23 mouse cellular contexts compared by ENCODE assay signal in genomic region chr1:194756863-194757262, GRCm38 (mm10).
A peak's percentile ranks its signal among the peaks of the same experiment; 100 is the strongest.
DNase-seq lines count a peak whose midpoint lies in the region; ATAC-seq and TF ChIP-seq lines count a peak whose summit lies in the region.
"Had no signal": no experiment of that assay in that cellular context is flagged by ENCODE, and none has a peak within 500 bp of the region (broad histone marks: within the 10 kb centered on the region; RNA-seq: fewer than 3 reads in every experiment).

No protein-coding gene starts in this region.

- H3K4me1 ChIP-seq in limb, embryonic 14.5 days (ENCODE audit: control insufficient read depth, insufficient read depth, low read length) = no peaks in the 10 kb centered on the region
- H3K4me1 ChIP-seq in limb, embryonic 10.5 days = no peaks in the 10 kb centered on the region
- H3K4me1 ChIP-seq: forebrain, embryonic 13.5 days; hindbrain, embryonic 15.5 days had no signal

- no peak overlapping the region for H3K4me3 ChIP-seq in limb, embryonic 14.5 days (replicated peaks; ENCODE audit: low read length)
- no peak overlapping the region for H3K4me3 ChIP-seq in limb, embryonic 10.5 days
- no peak overlapping the region for H3K4me3 ChIP-seq in macrophage (ENCODE audit: inconsistent target)
- H3K4me3 ChIP-seq: embryonic facial prominence, embryonic 12.5 days; forebrain, embryonic 13.5 days; heart, embryonic 13.5 days; hindbrain, embryonic 15.5 days had no signal

- no peak overlapping the region for H3K4me2 ChIP-seq in limb, embryonic 14.5 days (replicated peaks; ENCODE audit: low read depth, low read length, severe bottlenecking)
- H3K4me2 ChIP-seq: embryonic facial prominence, embryonic 12.5 days; forebrain, embryonic 13.5 days; heart, embryonic 13.5 days; hindbrain, embryonic 15.5 days had no signal

- H3K36me3 ChIP-seq in limb, embryonic 14.5 days (ENCODE audit: control insufficient read depth, insufficient read depth, low read length) = 0 out of 2 replicates have a peak, but pooled peaks cover 4% of the 10 kb centered on the region
- no peaks in the 10 kb centered on the region for H3K36me3 ChIP-seq in limb, embryonic 10.5 days
- H3K36me3 ChIP-seq in macrophage (ENCODE audit: inconsistent target) = no peaks in the 10 kb centered on the region
- H3K36me3 ChIP-seq: G1E had no signal

- H3K27ac ChIP-seq in limb, embryonic 14.5 days (replicated peaks; ENCODE audit: low read depth, low read length) = no peak overlapping the region
- H3K27ac ChIP-seq in limb, embryonic 10.5 days = no peak overlapping the region
- H3K27ac ChIP-seq in macrophage = 0 out of 2 replicates have a peak overlapping the region, but pooled peaks have one; percentile 13
- H3K27ac ChIP-seq: embryonic facial prominence, embryonic 12.5 days; forebrain, embryonic 13.5 days; heart, embryonic 13.5 days; hindbrain, embryonic 15.5 days had no signal

- no peaks in the 10 kb centered on the region for H3K27me3 ChIP-seq in limb, embryonic 14.5 days (ENCODE audit: control insufficient read depth, insufficient read depth, low read length)
- no peaks in the 10 kb centered on the region for H3K27me3 ChIP-seq in limb, embryonic 10.5 days (ENCODE audit: low read depth, poor library complexity, severe bottlenecking)
- H3K27me3 ChIP-seq: embryonic facial prominence, embryonic 12.5 days; forebrain, embryonic 13.5 days; heart, embryonic 13.5 days; hindbrain, embryonic 15.5 days had no signal

- 81% methylated on average over 3 of the region's 3 CpGs for WGBS in limb, embryonic 14.5 days
- 93% methylated on average over 3 of the region's 3 CpGs for WGBS in limb, embryonic 10.5 days
- WGBS in macrophage (ENCODE audit: missing documents) = 85% methylated on average over 3 of the region's 3 CpGs

- no peak for TF ChIP-seq POLR2A in limb, embryonic 14.5 days (IDR thresholded peaks at IDR 0.05; ENCODE audit: borderline replicate concordance, extremely low read depth, insufficient read depth, insufficient read length)

- H3K79me2 ChIP-seq in macrophage (ENCODE audit: inconsistent target) = no peaks in the 10 kb centered on the region

- 0 out of 2 replicates have a peak, but pooled peaks have one; percentile 74 for ATAC-seq in limb, embryonic 14.5 days (ENCODE audit: low FRiP score, low read depth)
- ATAC-seq: CD4-positive, CD25-positive, alpha-beta regulatory T cell, adult 4 months; forebrain, embryonic 13.5 days; inflammation-experienced regulatory T-cells, adult 6 months; intestine, postnatal 0 days had no signal

- H3K9ac ChIP-seq in limb, embryonic 14.5 days (ENCODE audit: low read depth, low read length, severe bottlenecking) = no peak overlapping the region
- H3K9ac ChIP-seq: embryonic facial prominence, embryonic 12.5 days; forebrain, embryonic 13.5 days; heart, embryonic 13.5 days; hindbrain, embryonic 15.5 days had no signal

- H3K9me3 ChIP-seq in limb, embryonic 14.5 days (ENCODE audit: control insufficient read depth, low read length) = no peaks in the 10 kb centered on the region
- H3K9me3 ChIP-seq in limb, embryonic 10.5 days (replicated peaks) = no peaks in the 10 kb centered on the region
- H3K9me3 ChIP-seq: embryonic facial prominence, embryonic 12.5 days; forebrain, embryonic 13.5 days; G1E; heart, embryonic 13.5 days; hindbrain, embryonic 15.5 days had no signal

- DNase-seq in embryo, embryonic 10 days (ENCODE audit: low spot score) = peak; percentile 12
- no peak for DNase-seq in embryo, embryonic 10.5 days (ENCODE audit: low spot score)
- DNase-seq in heart, adult 11 months = peak; percentile 51
- DNase-seq in heart, postnatal 4 days = no peak
- DNase-seq in limb, embryonic 14.5 days (ENCODE audit: low spot score) = no peak
- DNase-seq in limb, embryonic 10.5 days (ENCODE audit: low spot score) = no peak
- no peak for DNase-seq in layer of hippocampus, postnatal 14 days (ENCODE audit: low spot score in 2 of 2)
- DNase-seq: adrenal gland, adult 8-10 months; adrenal gland, postnatal 36 days; B cell, adult 2 months; cerebellum, adult 11-12 months; cerebellum, adult 9-10 months; cerebellum, postnatal 36 days; embryo, embryonic 11 days had no signal

Comparison
In these comparisons a context has a peak if more than half of its experiments do, and no peak if none do; other contexts are left out.
1. DNase-seq: peak in embryo, embryonic 10 days (single experiment) and heart, adult 11 months (single experiment); none in embryo, embryonic 10.5 days (single experiment), heart, postnatal 4 days (single experiment), limb, embryonic 14.5 days (single experiment), limb, embryonic 10.5 days (single experiment) and layer of hippocampus, postnatal 14 days (0 of 2).